Mouse (Mus musculus): Measurements from ENCODE around the gene Dhrs1.

Gene Dhrs1

GRCm38 (mm10) chr14:55721700-55722437 is 23.6 kb downstream of the Dhrs1 start, which contains the start of gene Rabggta:
Gene Rabggta, minus strand, starts transcription at chr14:55722263.
- peak; percentile 98 for DNase-seq (ENCODE audit: low read depth, low spot score)

DNA sequence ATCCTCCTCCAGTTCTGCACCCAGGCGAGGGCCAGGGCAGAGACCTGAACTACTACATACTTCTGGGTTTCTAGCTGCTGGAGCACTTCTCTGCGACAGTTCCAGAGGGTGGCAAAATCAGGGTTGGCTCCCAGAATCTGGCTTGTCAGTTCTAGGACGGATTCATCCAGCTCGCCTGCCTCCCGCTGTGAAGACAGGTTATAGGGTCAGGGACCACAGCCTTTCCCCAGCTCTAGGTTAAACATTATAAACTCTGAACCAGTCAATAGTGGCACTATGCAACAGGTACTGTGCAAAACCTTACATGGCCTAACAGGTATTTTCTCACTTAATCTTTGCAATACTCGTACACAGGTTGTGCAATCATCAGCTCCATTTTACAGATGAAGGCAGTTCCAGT is 24.4 kb downstream of the Dhrs1 start:
- DNase-seq (ENCODE audit: low read depth, low spot score), result no peak

- DNase-seq (ENCODE audit: low read depth, low spot score), result no peak
These were observed 24.8 kb downstream of the Dhrs1 start for GRCm38 (mm10) chr14:55720666-55721065.

GRCm38 (mm10) chr14:55719737-55720136 is 25.8 kb downstream of the Dhrs1 start:
- DNase-seq (ENCODE audit: low read depth, low spot score), result no peak

DNA sequence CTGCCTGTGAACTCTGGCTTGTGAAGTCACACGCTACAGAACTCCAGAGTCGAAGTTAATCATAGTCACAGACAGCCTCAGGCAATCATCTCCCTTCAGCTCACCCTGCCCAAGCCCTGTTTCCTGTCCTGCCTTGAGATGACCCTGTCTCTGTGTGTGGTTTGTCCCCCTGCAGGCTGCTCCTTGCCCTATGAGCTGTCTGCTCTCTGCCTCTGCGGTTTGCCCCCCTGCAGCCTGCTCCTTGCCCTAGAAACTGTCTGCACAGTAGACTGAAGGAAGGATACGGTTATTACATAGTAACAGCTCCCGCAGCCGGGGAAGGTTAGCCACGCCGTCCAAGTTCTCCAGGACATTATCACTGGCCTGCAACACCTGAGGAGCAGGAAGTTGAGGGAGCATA is 28.6 kb downstream of the Dhrs1 start:
- no peak for DNase-seq (ENCODE audit: low read depth, low spot score)

- DNase-seq (ENCODE audit: low read depth, low spot score), result no peak
These were observed 29.2 kb downstream of the Dhrs1 start for GRCm38 (mm10) chr14:55716271-55716670.

- no peak for DNase-seq (ENCODE audit: low read depth, low spot score)
These were observed 30.6 kb downstream of the Dhrs1 start for GRCm38 (mm10) chr14:55714893-55715292.

GRCm38 (mm10) chr14:55713729-55714122 is 31.8 kb downstream of the Dhrs1 start, which contains the start of gene Tgm1:
Gene Tgm1, minus strand, starts transcription at chr14:55713926.
- DNase-seq (ENCODE audit: low read depth, low spot score), result no peak

DNA sequence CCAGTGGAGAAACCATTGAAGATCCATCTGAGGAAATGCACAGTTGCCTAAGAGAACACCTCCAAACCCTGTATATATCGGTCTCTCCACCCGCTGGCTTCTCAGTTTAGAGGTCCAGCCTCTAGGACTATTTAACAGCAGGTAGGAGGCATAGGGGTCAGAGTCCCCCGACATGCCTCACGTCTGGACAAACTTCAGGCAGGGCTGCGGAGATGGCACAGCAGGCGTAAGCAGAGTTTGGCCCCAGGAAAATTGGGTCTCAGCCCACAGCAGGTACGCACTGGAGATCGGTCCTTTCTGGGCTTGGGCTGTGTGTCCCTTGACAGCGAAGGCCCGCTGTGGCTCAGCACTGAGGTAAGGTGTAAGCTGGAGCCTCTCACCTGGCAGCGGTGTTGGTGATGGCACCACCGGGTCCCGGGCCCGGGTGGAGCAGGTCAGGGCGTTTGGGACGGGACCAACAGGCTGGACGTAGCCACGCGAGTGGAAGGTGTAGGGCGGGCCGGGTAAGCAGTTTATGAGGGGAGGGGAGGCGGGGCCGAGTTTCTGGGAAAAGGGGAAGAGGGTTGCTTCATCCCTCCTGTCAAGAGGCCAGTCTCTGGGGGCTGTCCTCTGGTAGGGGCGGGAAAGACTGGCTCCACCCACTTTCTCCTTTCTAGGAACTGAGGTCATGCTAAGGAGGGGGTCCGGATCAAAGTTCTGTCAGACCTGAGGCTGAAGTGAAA is 32.3 kb downstream of the Dhrs1 start:
- DNase-seq (ENCODE audit: low read depth, low spot score), result no peak

GRCm38 (mm10) chr14:55711786-55712185 is 33.7 kb downstream of the Dhrs1 start:
- DNase-seq (ENCODE audit: low read depth, low spot score), result no peak

- no peak for DNase-seq (ENCODE audit: low read depth, low spot score)
These were observed 36.0 kb downstream of the Dhrs1 start for GRCm38 (mm10) chr14:55709509-55709908.

DNA sequence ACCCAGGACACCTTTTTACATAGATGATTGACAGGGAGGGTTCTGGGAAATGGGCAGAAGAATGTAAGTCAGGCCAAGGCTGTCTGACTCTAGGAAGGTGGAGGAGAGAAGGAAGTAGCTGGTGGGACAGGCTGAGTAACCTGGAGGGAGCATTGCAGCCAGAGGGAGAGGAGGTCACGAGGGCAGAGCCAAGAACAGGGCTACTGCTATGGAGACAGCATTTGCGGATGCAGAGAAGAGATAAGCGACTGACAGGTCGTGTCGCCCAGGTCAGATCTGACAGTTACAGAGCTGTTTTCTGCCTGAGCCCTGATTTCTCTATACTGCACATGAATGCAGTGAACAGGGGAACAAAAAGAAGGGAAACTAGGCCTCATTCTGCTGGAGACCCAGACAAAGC is 38.1 kb downstream of the Dhrs1 start:
- no peak for DNase-seq (ENCODE audit: low read depth, low spot score)

GRCm38 (mm10) chr14:55706051-55706600 is 39.4 kb downstream of the Dhrs1 start:
- no peak for DNase-seq (ENCODE audit: low read depth, low spot score)

- no peak for DNase-seq (ENCODE audit: low read depth, low spot score)
These were observed 42.7 kb downstream of the Dhrs1 start for GRCm38 (mm10) chr14:55702761-55703160.

GRCm38 (mm10) chr14:55701131-55701530 is 44.4 kb downstream of the Dhrs1 start:
- DNase-seq (ENCODE audit: low read depth, low spot score), result peak; percentile 32

- DNase-seq (ENCODE audit: low read depth, low spot score), result peak; percentile 71
These were observed 48.3 kb downstream of the Dhrs1 start for GRCm38 (mm10) chr14:55697226-55697625.

- DNase-seq (ENCODE audit: low read depth, low spot score), result no peak
These were observed 56.1 kb downstream of the Dhrs1 start for GRCm38 (mm10) chr14:55689433-55689832.
